Mouse (Mus musculus): ENCODE data around the gene Kat2a. TPM values are rescaled to one million over a fixed set of nuclear protein-coding genes. Genes with fewer than 3 reads are reported as not detected.
A peak's percentile ranks its signal among the peaks of the same experiment; 100 is the strongest.

Gene Kat2a
- total RNA-seq, 1 experiment from 2014 or later = 35.3 TPM

GRCm38 (mm10) chr11:100736746-100737080 is 24.4 kb upstream of the Kat2a start:
- no peak for ATAC-seq (replicated peaks; ENCODE audit: low read depth, poor library complexity, severe bottlenecking)

- no peak for ATAC-seq (replicated peaks; ENCODE audit: low read depth, poor library complexity, severe bottlenecking)
Measured at GRCm38 (mm10) chr11:100735954-100736745, 23.9 kb upstream of the Kat2a start.

GRCm38 (mm10) chr11:100735134-100735865 is 23.0 kb upstream of the Kat2a start:
- no peak for ATAC-seq (replicated peaks; ENCODE audit: low read depth, poor library complexity, severe bottlenecking)

DNA sequence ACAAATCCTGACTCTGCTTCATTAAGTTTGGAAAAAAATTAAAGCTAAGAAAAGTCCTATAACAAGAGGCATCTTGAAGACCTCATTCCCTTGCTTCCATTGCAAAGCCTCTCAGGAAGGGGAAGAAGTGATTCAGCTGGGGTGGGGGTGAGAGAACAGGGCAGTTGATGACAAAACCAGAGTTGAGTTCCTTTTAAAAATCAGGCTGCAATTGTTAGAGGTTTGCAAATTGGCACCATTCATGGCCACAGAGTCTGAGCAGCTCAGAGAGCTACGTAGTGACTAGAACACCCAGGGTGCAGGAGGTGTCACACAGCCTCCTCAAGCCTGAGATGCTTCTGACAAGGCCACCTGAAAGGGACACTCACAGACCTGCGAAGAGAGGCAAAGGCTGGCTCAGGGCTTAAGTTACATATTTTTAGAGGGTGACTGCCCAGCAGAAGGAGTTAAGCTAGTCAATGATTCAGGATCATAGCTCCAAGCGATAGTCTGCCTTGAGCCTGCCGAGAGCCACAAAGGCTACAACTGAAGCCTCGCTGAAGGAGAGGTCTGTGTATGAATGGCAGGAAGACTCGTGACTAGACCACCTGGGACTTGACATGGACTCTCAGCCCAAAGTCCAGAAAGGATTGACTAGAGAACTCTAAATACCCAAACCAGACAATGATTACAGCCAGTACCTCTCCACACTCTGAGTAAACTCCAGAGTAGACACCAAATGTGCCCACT is 18.4 kb upstream of the Kat2a start:
- no peak for ATAC-seq (replicated peaks; ENCODE audit: low read depth, poor library complexity, severe bottlenecking)

- ATAC-seq (replicated peaks; ENCODE audit: low read depth, poor library complexity, severe bottlenecking) = no peak
Measured at GRCm38 (mm10) chr11:100729976-100730375, 17.7 kb upstream of the Kat2a start.

GRCm38 (mm10) chr11:100728601-100729000 is 16.3 kb upstream of the Kat2a start:
- ATAC-seq (replicated peaks; ENCODE audit: low read depth, poor library complexity, severe bottlenecking) = no peak

DNA sequence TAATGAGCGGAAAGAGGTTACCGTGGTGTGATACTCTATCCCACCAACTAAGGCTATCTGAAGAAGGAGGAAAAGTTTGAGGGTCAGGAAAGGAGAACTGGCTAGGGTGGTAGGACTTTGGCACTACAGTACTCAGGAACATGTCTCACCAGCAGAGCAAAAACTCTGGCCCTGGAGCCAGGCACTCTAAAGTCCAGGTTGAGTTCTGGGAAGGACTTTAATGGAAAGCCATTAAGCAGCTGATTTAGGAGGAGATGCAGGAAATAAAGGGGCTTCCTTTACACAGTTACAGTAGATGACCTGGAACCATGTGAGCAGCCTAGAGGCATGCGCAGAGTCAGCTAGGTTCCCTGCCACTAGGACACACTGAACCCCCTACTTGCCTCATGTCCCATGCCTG is 14.9 kb upstream of the Kat2a start:
- no peak for ATAC-seq (replicated peaks; ENCODE audit: low read depth, poor library complexity, severe bottlenecking)

- peak; percentile 17; the same call in 1 of the 2 replicates for ATAC-seq (replicated peaks; ENCODE audit: low read depth, poor library complexity, severe bottlenecking)
Measured at GRCm38 (mm10) chr11:100724919-100725512, 12.8 kb upstream of the Kat2a start.

GRCm38 (mm10) chr11:100722493-100723028 is 10.3 kb upstream of the Kat2a start:
- no peak for ATAC-seq (replicated peaks; ENCODE audit: low read depth, poor library complexity, severe bottlenecking)

GRCm38 (mm10) chr11:100721776-100722492 is 9.7 kb upstream of the Kat2a start:
- peak; percentile 60 for ATAC-seq (replicated peaks; ENCODE audit: low read depth, poor library complexity, severe bottlenecking)

- no peak for ATAC-seq (replicated peaks; ENCODE audit: low read depth, poor library complexity, severe bottlenecking)
Measured at GRCm38 (mm10) chr11:100721254-100721653, 9.0 kb upstream of the Kat2a start.

DNA sequence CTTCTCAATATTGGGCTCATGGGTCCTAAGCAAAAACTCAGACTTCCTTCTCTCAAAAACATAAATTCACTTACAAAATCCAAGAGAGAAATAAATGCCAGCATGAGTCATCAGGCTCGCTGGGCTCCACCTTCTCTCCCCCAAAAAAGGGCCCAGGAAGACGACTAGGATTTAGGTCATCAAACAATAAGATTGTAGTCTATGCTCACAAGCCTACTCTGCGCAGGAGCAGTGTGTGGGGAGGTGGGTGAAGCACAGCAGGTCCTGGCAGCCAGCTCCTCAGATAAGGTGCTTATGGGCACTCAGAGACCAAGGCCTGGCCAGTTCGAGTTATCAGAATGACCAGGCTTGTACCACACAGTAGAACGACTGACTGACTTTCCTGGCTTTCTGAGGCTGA is 8.1 kb upstream of the Kat2a start:
- ATAC-seq (replicated peaks; ENCODE audit: low read depth, poor library complexity, severe bottlenecking) = no peak

DNA sequence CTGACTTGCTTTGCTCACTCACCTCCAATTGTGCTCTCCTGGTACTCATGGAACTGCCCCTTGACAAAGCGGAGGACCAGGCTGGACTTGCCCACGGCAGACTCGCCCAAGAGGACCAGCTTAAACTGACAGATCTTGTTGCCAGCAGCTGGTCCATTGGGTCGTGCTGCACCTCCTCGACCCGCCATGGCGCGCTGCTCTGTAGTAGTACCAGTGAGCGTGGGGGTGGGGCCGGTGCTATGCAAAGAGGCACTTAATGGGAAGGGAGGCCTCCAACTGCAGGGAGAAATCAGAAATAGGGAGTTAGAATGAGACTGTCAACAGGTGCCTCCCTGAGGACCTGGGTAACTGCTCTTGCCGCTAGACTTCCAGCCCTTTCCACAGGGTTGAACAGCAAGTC is 7.6 kb upstream of the Kat2a start:
- no peak for ATAC-seq (replicated peaks; ENCODE audit: low read depth, poor library complexity, severe bottlenecking)

GRCm38 (mm10) chr11:100719312-100719711 is 7.0 kb upstream of the Kat2a start:
- no peak for ATAC-seq (replicated peaks; ENCODE audit: low read depth, poor library complexity, severe bottlenecking)

DNA sequence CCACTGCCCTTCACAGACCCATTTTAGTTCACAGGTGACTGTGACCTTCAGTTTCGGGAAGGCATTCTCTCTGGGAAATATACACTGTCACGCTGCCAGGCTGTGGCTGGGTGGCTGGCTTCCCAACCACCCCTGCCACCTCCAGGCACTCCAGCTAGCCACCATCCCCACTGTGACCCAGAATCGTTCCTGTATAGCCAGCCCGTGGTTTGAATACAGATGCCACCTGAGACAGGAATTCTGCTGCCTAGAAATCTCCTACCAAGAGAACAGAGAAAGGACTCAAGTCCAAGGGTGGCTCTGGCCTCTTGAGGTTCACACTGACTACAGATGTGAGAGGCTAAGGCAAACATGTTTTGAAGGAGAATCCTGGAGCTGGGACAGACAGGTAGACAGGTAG is 6.6 kb upstream of the Kat2a start:
- no peak for ATAC-seq (replicated peaks; ENCODE audit: low read depth, poor library complexity, severe bottlenecking)

- no peak for ATAC-seq (replicated peaks; ENCODE audit: low read depth, poor library complexity, severe bottlenecking)
Measured at GRCm38 (mm10) chr11:100718462-100718861, 6.2 kb upstream of the Kat2a start.

DNA sequence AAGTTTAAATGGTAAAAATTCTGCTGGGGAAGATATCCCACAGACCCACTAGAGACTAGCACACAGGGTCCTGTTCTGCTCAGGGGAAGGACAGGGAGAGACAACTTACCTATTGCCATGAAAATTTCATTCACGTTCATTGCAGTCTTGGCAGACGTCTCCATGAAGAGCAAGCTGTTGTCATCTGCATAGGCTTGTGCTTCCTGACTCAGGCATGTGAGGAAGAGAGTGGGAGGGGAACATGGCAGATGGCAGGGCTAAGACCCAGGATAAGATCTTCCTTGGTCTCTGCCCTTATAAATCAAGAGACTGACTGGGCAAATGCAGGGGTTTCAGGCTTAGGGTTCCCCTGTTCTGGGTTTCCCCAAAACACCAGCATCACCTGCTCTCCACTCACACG is 4.4 kb upstream of the Kat2a start:
- ATAC-seq (replicated peaks; ENCODE audit: low read depth, poor library complexity, severe bottlenecking) = no peak

- ATAC-seq (replicated peaks; ENCODE audit: low read depth, poor library complexity, severe bottlenecking) = no peak
Measured at GRCm38 (mm10) chr11:100714948-100715347, 2.7 kb upstream of the Kat2a start.

DNA sequence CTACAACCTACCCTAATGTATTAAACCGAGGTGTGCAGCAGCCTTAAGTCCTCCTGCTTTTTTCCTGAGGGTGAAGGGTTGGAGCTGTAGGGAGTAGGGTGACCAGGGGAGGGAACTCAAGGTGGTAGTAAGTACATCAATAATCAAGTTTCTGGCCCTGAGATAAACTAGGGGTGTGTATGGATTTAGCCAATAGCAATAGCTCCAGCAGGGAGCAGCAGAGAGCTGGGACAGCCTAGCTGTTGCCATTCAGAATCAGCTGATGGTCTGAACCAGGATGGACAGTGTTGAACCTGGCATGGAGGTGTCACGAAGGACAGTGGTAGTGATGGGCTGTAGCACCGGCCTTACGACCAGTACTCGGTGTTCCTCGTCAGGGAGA is 2.3 kb upstream of the Kat2a start:
- ATAC-seq (replicated peaks; ENCODE audit: low read depth, poor library complexity, severe bottlenecking) = peak; percentile 58

All from common myeloid progenitor, adult 5-6 weeks (primary cell).